Mouse (Mus musculus) liver, embryonic 14 days (tissue): Measurements from ENCODE around the gene Krt87. TPM values are rescaled to one million over a fixed set of nuclear protein-coding genes. Genes with fewer than 3 reads are reported as not detected.

Experiments used
- polyA plus RNA-seq: library from polyadenylated mRNA; depleted of rRNA; stranded (reverse); fragments of >200 nt; gene quantifications from 2 replicates; pipeline ENCODE4 v1.2.3, GENCODE M21; 2012; rRNA removed

Krt87 gene
- not detected in 2 replicates for polyA plus RNA-seq

GRCm38 (mm10) chr15:101438555-101438954 lies at the start of gene Krt87:
Gene Krt87, minus strand, starts transcription at chr15:101438804.

GRCm38 (mm10) chr15:101472952-101473528 lies 34.4 kb upstream of the Krt87 start, which contains the start of gene Krt86:
Gene Krt86, plus strand, starts transcription at chr15:101473478.

GRCm38 (mm10) chr15:101463651-101464050 lies 25.0 kb upstream of the Krt87 start, which contains the start of gene Krt81:
Gene Krt81, minus strand, starts transcription at chr15:101463751.

GRCm38 (mm10) chr15:101447444-101447843 lies 8.8 kb upstream of the Krt87 start, which contains the start of gene Krt88:
Gene Krt88, plus strand, starts transcription at chr15:101447744.

GRCm38 (mm10) chr15:101410775-101411174 lies 27.8 kb downstream of the Krt87 start, which contains the start of gene Krt7:
Gene Krt7, plus strand, starts transcription at chr15:101411043.

Other genes starting within 250 kb of the Krt87 start
- 0.46 and 0.78 TPM in 2 replicates for gene Grasp, start 214.6 kb downstream of the Krt87 start, polyA plus RNA-seq
- gene Nr4a1, start 184.5 kb downstream of the Krt87 start, polyA plus RNA-seq, result 0.34 and 0.45 TPM in 2 replicates
- gene Atg101, start 154.5 kb downstream of the Krt87 start, polyA plus RNA-seq, result 18.2 and 18.4 TPM in 2 replicates
- 0.10 and 0.14 TPM in 2 replicates for gene 6030408B16Rik, start 145.6 kb downstream of the Krt87 start, polyA plus RNA-seq
- gene Krt80, start 68.6 kb downstream of the Krt87 start, polyA plus RNA-seq, result 0.12 and 0.15 TPM in 2 replicates
- 0.97 and 1.1 TPM in 2 replicates for gene Krt7, start 27.8 kb downstream of the Krt87 start, polyA plus RNA-seq
- gene Krt88, start 8.9 kb upstream of the Krt87 start, polyA plus RNA-seq, result not detected in 2 replicates
- not detected in 2 replicates for gene Krt81, start 24.9 kb upstream of the Krt87 start, polyA plus RNA-seq
- not detected in 2 replicates for gene Krt86, start 34.7 kb upstream of the Krt87 start, polyA plus RNA-seq
- gene Krt83, start 52.7 kb upstream of the Krt87 start, polyA plus RNA-seq, result 0.03 TPM in 1 of 2 replicates, not detected in the other
- gene Gm49425, start 78.5 kb upstream of the Krt87 start, polyA plus RNA-seq, result not detected in 2 replicates
- not detected in 2 replicates for gene Krt84, start 94.0 kb upstream of the Krt87 start, polyA plus RNA-seq
- gene Krt82, start 111.9 kb upstream of the Krt87 start, polyA plus RNA-seq, result not detected in 2 replicates
- not detected in 2 replicates for gene Krt90, start 124.1 kb upstream of the Krt87 start, polyA plus RNA-seq
- not detected in 2 replicates for gene Krt75, start 135.1 kb upstream of the Krt87 start, polyA plus RNA-seq
- gene Gm5414, start 189.4 kb upstream of the Krt87 start, polyA plus RNA-seq, result not detected in 2 replicates
- gene Gm5478, start 208.6 kb upstream of the Krt87 start, polyA plus RNA-seq, result not detected in 2 replicates
- gene Krt6b, start 241.5 kb upstream of the Krt87 start, polyA plus RNA-seq, result not detected in 2 replicates